ENCODE assay signal across 8 mouse cellular contexts in genomic region chr2:181601751-181602145, GRCm38 (mm10). TPM values are rescaled to one million over a fixed set of nuclear protein-coding genes. Genes with fewer than 3 reads are reported as not detected.
A peak's percentile ranks its signal among the peaks of the same experiment; 100 is the strongest.
DNase-seq lines count a peak whose midpoint lies in the region; ATAC-seq and TF ChIP-seq lines count a peak whose summit lies in the region.

No protein-coding gene starts in this region.

- no peaks in the 10 kb centered on the region for H3K36me3 ChIP-seq in thymus, adult 2 months (ENCODE audit: control insufficient read depth, insufficient read depth, low read length)
- no peaks in the 10 kb centered on the region for H3K36me3 ChIP-seq in liver, embryonic 11.5 days (ENCODE audit: control insufficient read depth, insufficient read depth, low read length)

- no peak for TF ChIP-seq POLR2A in thymus, adult 2 months (IDR thresholded peaks at IDR 0.05; ENCODE audit: control insufficient read depth, extremely low read depth, insufficient read depth, low read length, poor library complexity)

- peak overlapping the region; percentile 88 for H3K4me3 ChIP-seq in thymus, adult 2 months (ENCODE audit: control insufficient read depth, insufficient read depth, low read length)
- peak overlapping the region; percentile 77 for H3K4me3 ChIP-seq in liver, embryonic 11.5 days (ENCODE audit: low read depth, low read length)

- TF ChIP-seq CTCF in thymus, adult 2 months (IDR thresholded peaks at IDR 0.05; ENCODE audit: borderline replicate concordance, control insufficient read depth, extremely low read depth, insufficient read depth, low read length, poor library complexity), result no peak

- peak overlapping the region; percentile 76 for H3K9ac ChIP-seq in liver, embryonic 11.5 days (ENCODE audit: low read depth, low read length)

- no peak overlapping the region for H3K27ac ChIP-seq in thymus, adult 2 months (ENCODE audit: control insufficient read depth, insufficient read depth, low read length)
- no peak overlapping the region for H3K27ac ChIP-seq in liver, embryonic 11.5 days (ENCODE audit: low read depth, low read length)

- no peak for ATAC-seq in liver, embryonic 11.5 days (replicated peaks; ENCODE audit: low FRiP score)
- ATAC-seq in erythroid progenitor cell, adult 5-6 weeks (replicated peaks; ENCODE audit: low FRiP score, poor library complexity, severe bottlenecking), result no peak

- peak overlapping the region; percentile 71 for H3K4me2 ChIP-seq in liver, embryonic 11.5 days

- peaks cover 12% of the 10 kb centered on the region for H3K4me1 ChIP-seq in thymus, adult 2 months (replicated peaks; ENCODE audit: control insufficient read depth, insufficient read depth, low read length)
- peaks cover 23% of the 10 kb centered on the region for H3K4me1 ChIP-seq in liver, embryonic 11.5 days (replicated peaks; ENCODE audit: control insufficient read depth, insufficient read depth, low read length)

- intact Hi-C loops in heart, postnatal 14 days (cut with DNase I), result no loop called here

- no peaks in the 10 kb centered on the region for H3K9me3 ChIP-seq in liver, embryonic 11.5 days (ENCODE audit: control insufficient read depth, low read length)

- WGBS in thymus, adult 2 months, result 29% methylated on average over 10 of the region's 10 CpGs
- WGBS in liver, embryonic 11.5 days, result 26% methylated on average over 10 of the region's 10 CpGs

- DNase-seq in heart, adult 11 months, result peak; percentile 81
- no peak for DNase-seq in heart, postnatal 14 days
- no peak for DNase-seq in thymus, adult 2 months
- no peak for DNase-seq in thymus, adult 18-20 months
- no peak for DNase-seq in liver, embryonic 11.5 days (ENCODE audit: low spot score)
- DNase-seq in ovary, postnatal 10 days (ENCODE audit: low spot score), result no peak
- DNase-seq in urinary bladder, adult 2 months (ENCODE audit: low spot score), result no peak

- H3K27me3 ChIP-seq in thymus, adult 2 months (ENCODE audit: control insufficient read depth, insufficient read depth, low read length), result no peaks in the 10 kb centered on the region
- no peaks in the 10 kb centered on the region; the same call in 1 of the 2 replicates for H3K27me3 ChIP-seq in liver, embryonic 11.5 days (replicated peaks; ENCODE audit: control insufficient read depth, insufficient read depth, low read length)

RNA-seq across cellular contexts. Expression of gene Samd10, which starts 2.7 kb away (rescaled TPM):
- 1 to 10 TPM; 1.8 to 2.1 TPM for total RNA-seq in heart, postnatal 14 days (2021)
- polyA plus RNA-seq in thymus, adult 2 months (2012; rRNA removed), result 26.5 and 29.0 TPM in 2 replicates
- polyA plus RNA-seq in liver, embryonic 11.5 days (2014; fragmentation: Nextera tagmentation; extraction: Ambion mirVana), result 6.2 and 6.8 TPM in 2 replicates
- total RNA-seq in erythroid progenitor cell, adult 5-6 weeks (2015; ENCODE audit: low replicate concordance), result 4.0 TPM in 1 of 2 replicates, not detected in the other
- 0.08 and 0.77 TPM in 2 replicates for total RNA-seq in erythroid progenitor cell, adult 5-6 weeks (2017; ENCODE audit: low replicate concordance)
- polyA plus RNA-seq in urinary bladder, adult 2 months (2012; rRNA removed), result 14.7 and 20.2 TPM in 2 replicates

RNA-seq across cellular contexts. Expression of gene Zfp512b, which starts 9.1 kb away (rescaled TPM):
- total RNA-seq in heart, postnatal 14 days (2021), result 10 to 100 TPM; 20.4 to 27.3 TPM
- 87.6 and 89.1 TPM in 2 replicates for polyA plus RNA-seq in thymus, adult 2 months (2012; rRNA removed)
- polyA plus RNA-seq in liver, embryonic 11.5 days (2014; fragmentation: Nextera tagmentation; extraction: Ambion mirVana), result 31.2 and 33.9 TPM in 2 replicates
- total RNA-seq in erythroid progenitor cell, adult 5-6 weeks (2015; ENCODE audit: low replicate concordance), result 2.5 and 14.8 TPM in 2 replicates
- total RNA-seq in erythroid progenitor cell, adult 5-6 weeks (2017; ENCODE audit: low replicate concordance), result 0.39 and 4.2 TPM in 2 replicates
- polyA plus RNA-seq in urinary bladder, adult 2 months (2012; rRNA removed), result 43.9 and 52.6 TPM in 2 replicates

RNA-seq across cellular contexts. Expression of gene Prpf6, which starts 10.1 kb away (rescaled TPM):
- total RNA-seq in heart, postnatal 14 days (2021), result 10 to 100 TPM; 30.9 to 37.1 TPM
- polyA plus RNA-seq in thymus, adult 2 months (2012; rRNA removed), result 22.2 and 22.5 TPM in 2 replicates
- 63.0 and 68.5 TPM in 2 replicates for polyA plus RNA-seq in liver, embryonic 11.5 days (2014; fragmentation: Nextera tagmentation; extraction: Ambion mirVana)
- total RNA-seq in erythroid progenitor cell, adult 5-6 weeks (2015; ENCODE audit: low replicate concordance), result 11.7 and 13.0 TPM in 2 replicates
- 28.1 and 33.1 TPM in 2 replicates for total RNA-seq in erythroid progenitor cell, adult 5-6 weeks (2017; ENCODE audit: low replicate concordance)
- 30.7 and 40.9 TPM in 2 replicates for polyA plus RNA-seq in urinary bladder, adult 2 months (2012; rRNA removed)

RNA-seq across cellular contexts. Expression of gene Uckl1, which starts 17.1 kb away (rescaled TPM):
- 10 to 100 TPM; 41.0 to 47.0 TPM for total RNA-seq in heart, postnatal 14 days (2021)
- polyA plus RNA-seq in thymus, adult 2 months (2012; rRNA removed), result 266 and 327 TPM in 2 replicates
- polyA plus RNA-seq in liver, embryonic 11.5 days (2014; fragmentation: Nextera tagmentation; extraction: Ambion mirVana), result 44.5 and 51.2 TPM in 2 replicates
- 26.4 and 37.1 TPM in 2 replicates for total RNA-seq in erythroid progenitor cell, adult 5-6 weeks (2015; ENCODE audit: low replicate concordance)
- 15.2 and 30.2 TPM in 2 replicates for total RNA-seq in erythroid progenitor cell, adult 5-6 weeks (2017; ENCODE audit: low replicate concordance)
- 139 and 214 TPM in 2 replicates for polyA plus RNA-seq in urinary bladder, adult 2 months (2012; rRNA removed)

RNA-seq across cellular contexts. Expression of gene Gm29797, which starts 55.1 kb away (rescaled TPM):
- total RNA-seq in heart, postnatal 14 days (2021), result not detected
- polyA plus RNA-seq in thymus, adult 2 months (2012; rRNA removed), result 0.57 and 1.0 TPM in 2 replicates
- not detected in 2 replicates for polyA plus RNA-seq in liver, embryonic 11.5 days (2014; fragmentation: Nextera tagmentation; extraction: Ambion mirVana)
- not detected in 2 replicates for total RNA-seq in erythroid progenitor cell, adult 5-6 weeks (2015; ENCODE audit: low replicate concordance)
- total RNA-seq in erythroid progenitor cell, adult 5-6 weeks (2017; ENCODE audit: low replicate concordance), result not detected in 2 replicates
- 0.11 TPM in 1 of 2 replicates, not detected in the other for polyA plus RNA-seq in urinary bladder, adult 2 months (2012; rRNA removed)
